Mouse (Mus musculus) heart, postnatal 0 days (tissue): ENCODE data around the gene Rspo3.

Experiments
- CTCF ChIP-seq: IDR thresholded peaks from 2 replicates; pipeline ENCODE4 v1.5.1; 2016; ENCODE audit warnings: antibody characterized with exemption, control low read depth, low read depth
- EP300 ChIP-seq: IDR thresholded peaks from 2 replicates; pipeline ENCODE4 v1.6.1; 2016; ENCODE audit warnings: antibody characterized with exemption, low read depth

- TF ChIP-seq CTCF: no peak
- no peak for TF ChIP-seq EP300
Observed at GRCm38 (mm10) chr10:29554365-29554764, 18.7 kb upstream of the Rspo3 start.
